Mouse (Mus musculus): ENCODE measurements around the gene Lgr6.
A peak's percentile ranks its signal among the peaks of the same experiment; 100 is the strongest.
"Not testable (repeated sequence)": the region's sequence is repeated elsewhere in the genome, so short reads cannot be mapped to it uniquely, and the experiment has no call there.

Lgr6 gene

GRCm38 (mm10) chr1:135128011-135128441 lies 22.9 kb upstream of the Lgr6 start:
- DNase-seq, result no peak

- no peak for DNase-seq
Observed at GRCm38 (mm10) chr1:135126443-135127027, 21.5 kb upstream of the Lgr6 start.

GRCm38 (mm10) chr1:135125990-135126389 lies 20.9 kb upstream of the Lgr6 start:
- DNase-seq, result peak; percentile 38

- DNase-seq, result no peak
Observed at GRCm38 (mm10) chr1:135124573-135125363, 19.7 kb upstream of the Lgr6 start.

GRCm38 (mm10) chr1:135112661-135113060 lies 7.6 kb upstream of the Lgr6 start:
- DNase-seq, result peak; percentile 37

GRCm38 (mm10) chr1:135111271-135111670 lies 6.2 kb upstream of the Lgr6 start:
- DNase-seq, result not testable (repeated sequence)

- DNase-seq, result peak; percentile 85
Observed at GRCm38 (mm10) chr1:135110075-135110474, 5.0 kb upstream of the Lgr6 start.

- no peak for DNase-seq
Observed at GRCm38 (mm10) chr1:135108611-135109010, 3.5 kb upstream of the Lgr6 start.

GRCm38 (mm10) chr1:135105951-135106350 lies 875 bp upstream of the Lgr6 start:
- DNase-seq, result peak; percentile 76

GRCm38 (mm10) chr1:135100400-135100799 lies 4.7 kb downstream of the Lgr6 start:
- no peak for DNase-seq

- peak; percentile 32 for DNase-seq
Observed at GRCm38 (mm10) chr1:135098441-135098840, 6.6 kb downstream of the Lgr6 start.

- no peak for DNase-seq
Observed at GRCm38 (mm10) chr1:135097441-135097840, 7.6 kb downstream of the Lgr6 start.

GRCm38 (mm10) chr1:135096312-135096711 lies 8.8 kb downstream of the Lgr6 start:
- peak; percentile 33 for DNase-seq

GRCm38 (mm10) chr1:135095189-135095588 lies 9.9 kb downstream of the Lgr6 start:
- no peak for DNase-seq

GRCm38 (mm10) chr1:135094723-135095122 lies 10.4 kb downstream of the Lgr6 start:
- DNase-seq, result no peak

- DNase-seq, result no peak
Observed at GRCm38 (mm10) chr1:135090914-135091313, 14.2 kb downstream of the Lgr6 start.

GRCm38 (mm10) chr1:135089626-135090025 lies 15.4 kb downstream of the Lgr6 start:
- no peak for DNase-seq

- DNase-seq, result no peak
Observed at GRCm38 (mm10) chr1:135087414-135087813, 17.7 kb downstream of the Lgr6 start.

GRCm38 (mm10) chr1:135086015-135086414 lies 19.1 kb downstream of the Lgr6 start:
- DNase-seq, result no peak

GRCm38 (mm10) chr1:135085296-135085871 lies 19.7 kb downstream of the Lgr6 start:
- DNase-seq, result no peak

GRCm38 (mm10) chr1:135083465-135083864 lies 21.6 kb downstream of the Lgr6 start:
- no peak for DNase-seq

- no peak for DNase-seq
Observed at GRCm38 (mm10) chr1:135082267-135082666, 22.8 kb downstream of the Lgr6 start.

GRCm38 (mm10) chr1:135079021-135079420 lies 26.1 kb downstream of the Lgr6 start:
- DNase-seq, result no peak

GRCm38 (mm10) chr1:135076470-135076869 lies 28.6 kb downstream of the Lgr6 start:
- no peak for DNase-seq

Data from right cerebral cortex, postnatal 4 days (tissue).